Mouse (Mus musculus) 3134 (cell line): ENCODE results near the gene Vmn1r221.
"Not testable (repeated sequence)": the region's sequence is repeated elsewhere in the genome, so short reads cannot be mapped to it uniquely, and the experiment has no call there.

Source experiments
- DNase-seq: peaks from one replicate; pipeline ENCODE4 v3.0.0-alpha.2; 2011; ENCODE audit warnings: low spot score; ENCODE audit not compliant: insufficient read length; ENCODE audit errors: extremely low read depth

The Vmn1r221 gene

DNA sequence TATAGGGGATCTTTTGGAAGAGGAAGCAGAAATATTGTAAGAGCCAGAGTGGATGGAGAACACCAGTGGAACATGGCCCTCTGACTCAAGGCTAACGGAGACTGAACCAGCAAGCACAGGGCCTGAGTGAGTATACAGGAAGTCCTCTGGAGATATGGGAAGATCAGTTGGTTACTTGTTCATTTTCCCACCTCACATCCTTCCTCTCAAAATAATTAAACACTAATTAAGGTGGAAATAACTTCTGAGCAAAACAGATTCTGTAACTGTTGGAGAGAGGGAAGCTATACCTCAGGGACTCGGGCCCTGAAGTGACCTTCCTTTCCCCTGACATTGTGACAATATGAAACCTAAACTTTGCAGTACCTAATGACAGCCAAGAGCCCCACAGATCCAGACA is at the start of gene Vmn1r221:
Gene Vmn1r221, plus strand, starts transcription at position 301 of the 400 bp plus-strand sequence.
- DNase-seq, result not testable (repeated sequence)

DNA sequence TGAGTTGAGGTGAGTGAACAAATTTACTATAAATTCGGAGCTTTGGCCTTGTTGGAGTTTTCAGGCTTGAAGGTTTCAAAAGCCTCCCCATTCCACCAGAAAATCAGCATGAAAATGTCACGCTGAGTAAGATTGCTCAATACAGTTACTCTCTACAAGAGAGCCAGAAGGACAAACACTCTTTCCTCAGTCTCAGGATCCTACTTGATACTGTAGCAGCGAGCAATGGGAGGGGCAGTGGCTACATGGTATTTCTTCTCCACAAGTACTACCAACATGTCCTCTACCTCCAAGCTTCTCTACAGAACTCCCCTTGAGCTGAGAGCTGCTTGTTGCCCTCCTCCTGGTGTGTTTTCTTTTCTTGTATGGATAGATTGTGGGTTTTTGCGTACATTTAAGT is 47.5 kb upstream of the Vmn1r221 start:
- DNase-seq, result not testable (repeated sequence)

DNA sequence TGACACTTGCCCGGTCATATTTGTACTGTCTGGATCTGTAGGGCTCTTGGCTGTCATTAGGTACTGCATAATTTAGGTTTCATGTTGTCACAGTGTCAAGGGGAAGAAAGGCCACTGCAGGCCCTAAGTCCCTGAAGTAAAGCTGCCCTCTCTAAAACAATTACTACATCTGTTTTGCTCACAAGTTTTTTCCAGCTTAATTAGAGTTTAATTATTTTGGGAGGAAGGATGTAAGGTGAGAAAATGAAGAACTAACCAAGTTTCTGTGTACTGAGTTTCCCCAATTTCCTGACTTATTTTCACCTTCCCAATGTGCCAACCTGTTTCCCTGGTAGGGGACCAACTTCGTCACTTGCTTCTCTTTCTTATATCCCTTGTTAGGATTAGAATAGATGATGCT is 26.1 kb upstream of the Vmn1r221 start, which contains the start of gene Vmn1r220:
Gene Vmn1r220, minus strand, starts transcription at position 101 of the 400 bp plus-strand sequence.
- DNase-seq, result no peak

DNA sequence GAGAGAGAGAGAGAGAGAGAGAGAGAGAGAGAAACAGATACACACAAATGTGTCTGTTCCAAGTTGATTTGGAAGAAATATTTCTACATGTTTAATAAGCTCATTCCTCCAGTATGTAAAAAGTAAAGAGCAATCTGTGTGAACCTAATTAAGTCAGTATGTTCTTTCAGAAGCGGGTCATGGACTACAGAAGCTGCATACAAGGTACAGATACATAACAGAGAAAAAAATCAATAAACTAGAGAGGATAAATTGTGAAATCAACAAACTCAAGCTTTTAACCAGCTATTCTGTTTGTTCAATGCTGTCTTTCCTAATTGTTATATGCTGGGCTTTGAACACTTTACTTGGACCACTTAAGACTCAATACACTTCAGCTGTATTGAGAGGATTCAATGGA is 10.0 kb upstream of the Vmn1r221 start:
- not testable (repeated sequence) for DNase-seq

DNA sequence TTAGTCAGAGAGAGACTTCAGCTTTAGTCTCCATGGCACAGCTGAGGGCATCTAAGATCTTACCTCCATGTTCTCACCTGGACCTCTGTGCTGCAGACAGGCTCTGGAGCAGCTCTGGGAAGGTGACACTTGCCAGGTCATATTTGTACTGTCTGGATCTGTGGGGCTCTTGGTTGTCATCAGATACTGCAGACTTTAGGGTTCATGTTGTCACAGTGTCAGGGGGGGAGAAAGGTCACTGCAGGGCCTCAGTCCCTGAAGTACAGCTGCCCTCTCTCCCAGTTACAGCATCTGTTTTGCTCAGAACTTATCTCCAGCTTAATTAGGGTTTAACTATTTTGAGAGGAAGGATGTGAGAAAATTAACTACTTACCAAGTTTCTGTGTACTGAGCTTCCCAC is 21.9 kb downstream of the Vmn1r221 start, which contains the start of gene Vmn1r222:
Gene Vmn1r222, minus strand, starts transcription at position 101 of the 400 bp plus-strand sequence.
- not testable (repeated sequence) for DNase-seq

DNA sequence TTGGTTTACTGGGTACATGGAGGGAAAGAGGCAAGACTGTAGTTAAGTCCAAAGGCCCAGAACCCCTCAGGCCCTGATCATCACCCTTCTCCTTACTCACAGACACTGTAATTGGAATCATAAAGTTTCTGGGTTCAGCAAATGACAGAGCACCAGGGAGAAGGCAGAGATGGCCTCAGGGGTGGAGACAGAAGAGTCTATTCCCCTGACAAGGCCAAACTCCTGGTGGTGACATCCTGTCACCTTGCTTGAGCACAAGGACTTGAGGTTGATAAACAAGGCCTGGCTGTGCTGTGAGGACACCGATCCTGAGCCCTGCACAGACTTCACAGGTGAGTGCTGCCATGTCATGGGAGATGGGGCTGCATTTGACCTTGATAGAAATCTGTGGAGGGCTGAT is 32.9 kb downstream of the Vmn1r221 start, which contains the start of gene Vmn1r223:
Gene Vmn1r223, plus strand, starts transcription at position 301 of the 400 bp plus-strand sequence.
- not testable (repeated sequence) for DNase-seq

DNA sequence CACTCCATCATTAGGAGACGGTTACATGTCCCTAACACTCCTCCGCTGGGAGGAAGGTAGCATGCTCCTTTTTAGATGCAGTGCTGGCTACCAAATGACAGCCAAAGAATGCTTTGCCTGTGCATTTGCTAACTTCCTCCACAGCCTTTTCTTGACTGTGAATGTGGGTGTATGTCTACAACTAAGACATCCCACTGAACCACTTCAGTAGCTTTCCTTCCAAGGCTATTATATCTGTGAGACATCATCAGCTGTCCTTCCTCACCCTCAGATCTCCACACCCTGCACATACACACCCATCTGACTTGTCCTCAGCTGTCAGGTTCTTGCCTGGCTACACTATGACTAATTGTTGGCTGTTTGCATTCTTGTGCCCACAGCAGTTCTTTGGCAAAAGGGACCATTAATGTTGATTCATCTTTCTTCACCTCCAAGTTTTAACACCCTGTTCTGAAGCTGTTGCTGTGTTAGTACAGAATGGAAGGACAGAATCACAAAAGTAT is 44.7 kb downstream of the Vmn1r221 start:
- DNase-seq, result no peak

DNA sequence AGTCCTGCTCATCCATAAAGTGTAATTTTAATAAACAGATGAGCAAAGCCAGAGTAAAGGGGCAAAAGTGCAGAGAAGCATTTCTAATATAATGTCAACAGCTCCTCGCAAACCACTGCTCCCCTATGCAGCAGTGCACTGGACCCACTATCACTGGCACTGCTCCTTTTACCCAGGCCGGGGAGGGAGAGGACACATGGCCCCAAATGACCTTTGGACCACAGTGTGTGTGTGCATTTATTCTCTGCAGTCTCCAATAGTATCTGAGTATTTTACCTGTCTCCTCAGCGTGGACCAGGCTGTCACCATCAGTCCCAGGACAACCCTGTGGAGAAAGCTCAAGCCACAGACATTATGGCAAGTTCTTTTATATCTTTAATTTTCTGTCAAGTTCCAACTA is 54.7 kb downstream of the Vmn1r221 start:
- not testable (repeated sequence) for DNase-seq

DNA sequence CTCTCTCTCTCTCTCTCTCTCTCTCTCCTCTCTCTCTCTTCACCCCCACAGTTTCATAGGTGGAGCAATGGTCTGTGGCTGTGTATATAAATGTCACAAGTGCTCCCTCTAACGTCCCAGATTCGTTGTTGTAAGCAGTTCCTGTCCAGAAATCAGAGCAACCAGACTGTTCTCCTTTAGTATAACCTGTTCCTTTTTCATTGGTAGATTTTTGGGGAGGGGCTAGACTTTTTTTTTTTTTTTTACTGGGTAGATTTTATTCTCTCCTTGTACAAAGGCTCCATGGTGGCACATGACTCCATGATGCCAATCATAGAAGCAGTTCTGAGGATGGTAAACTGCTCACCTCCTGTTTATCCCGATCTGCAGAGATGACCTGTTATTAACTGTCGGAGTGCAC is 55.2 kb downstream of the Vmn1r221 start:
- DNase-seq, result not testable (repeated sequence)

DNA sequence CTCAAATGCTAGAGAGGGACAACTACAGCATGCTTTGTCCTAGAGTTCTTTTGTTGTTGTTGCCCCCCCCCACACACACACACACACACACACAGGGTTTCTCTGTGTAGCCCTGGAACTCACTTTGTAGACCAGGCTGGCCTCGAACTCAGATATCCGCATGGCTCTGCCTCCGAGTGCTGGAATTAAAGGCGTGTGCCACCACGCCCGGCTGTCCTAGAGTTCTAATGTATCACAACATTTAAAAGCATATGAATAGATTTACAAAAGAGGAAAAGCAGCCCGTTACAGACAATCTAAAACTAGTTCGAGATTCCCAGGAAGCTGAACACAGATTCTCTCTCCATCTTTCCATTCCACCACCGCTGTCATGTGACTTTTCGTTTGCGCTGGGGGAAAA is 55.8 kb downstream of the Vmn1r221 start:
- no peak for DNase-seq

DNA sequence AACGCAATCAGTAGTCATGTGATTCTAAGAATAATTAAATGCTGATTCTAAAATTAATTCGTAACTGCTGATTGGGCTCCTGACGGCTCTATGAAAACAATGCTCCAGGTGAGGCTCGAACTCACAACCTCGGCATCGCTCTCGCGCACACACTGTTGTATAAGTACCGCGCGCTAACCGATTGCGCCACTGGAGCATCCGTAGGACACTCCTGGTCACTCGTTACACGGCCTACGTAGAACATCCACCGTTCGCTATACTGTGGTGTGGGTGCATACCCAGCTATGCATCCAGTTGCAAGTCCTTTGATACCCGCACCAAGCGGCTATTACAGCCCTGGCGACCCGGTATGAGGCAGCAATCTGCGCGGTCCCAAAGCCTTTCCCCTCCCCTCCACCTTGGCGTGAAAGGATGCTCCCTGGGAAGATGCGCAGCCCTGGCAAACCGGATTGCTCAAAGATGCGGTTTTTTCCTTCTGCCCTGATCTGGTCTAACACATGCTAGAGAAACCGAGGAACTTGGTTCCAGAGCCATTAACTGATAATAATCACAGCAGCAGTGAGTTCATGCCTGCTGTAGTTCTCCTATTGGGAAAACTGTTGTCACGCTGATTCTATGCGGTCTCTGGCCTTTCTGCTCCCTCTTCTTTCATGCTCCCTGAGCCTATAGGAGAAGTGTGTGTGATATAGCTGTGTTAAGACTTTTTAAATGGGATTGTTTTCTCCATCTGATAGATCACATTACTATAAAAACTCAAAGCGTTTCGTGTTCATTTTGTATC is 56.6 kb downstream of the Vmn1r221 start:
- DNase-seq, result no peak
